Mouse (Mus musculus) neural tube, embryonic 10.5 days (tissue): ENCODE results near the gene Micu1.

Experiments
- DNase-seq: peaks from one replicate; pipeline ENCODE4 v3.0.0-alpha.2; 2017; ENCODE audit warnings: low spot score; ENCODE audit errors: extremely low spot score

Gene Micu1

DNA sequence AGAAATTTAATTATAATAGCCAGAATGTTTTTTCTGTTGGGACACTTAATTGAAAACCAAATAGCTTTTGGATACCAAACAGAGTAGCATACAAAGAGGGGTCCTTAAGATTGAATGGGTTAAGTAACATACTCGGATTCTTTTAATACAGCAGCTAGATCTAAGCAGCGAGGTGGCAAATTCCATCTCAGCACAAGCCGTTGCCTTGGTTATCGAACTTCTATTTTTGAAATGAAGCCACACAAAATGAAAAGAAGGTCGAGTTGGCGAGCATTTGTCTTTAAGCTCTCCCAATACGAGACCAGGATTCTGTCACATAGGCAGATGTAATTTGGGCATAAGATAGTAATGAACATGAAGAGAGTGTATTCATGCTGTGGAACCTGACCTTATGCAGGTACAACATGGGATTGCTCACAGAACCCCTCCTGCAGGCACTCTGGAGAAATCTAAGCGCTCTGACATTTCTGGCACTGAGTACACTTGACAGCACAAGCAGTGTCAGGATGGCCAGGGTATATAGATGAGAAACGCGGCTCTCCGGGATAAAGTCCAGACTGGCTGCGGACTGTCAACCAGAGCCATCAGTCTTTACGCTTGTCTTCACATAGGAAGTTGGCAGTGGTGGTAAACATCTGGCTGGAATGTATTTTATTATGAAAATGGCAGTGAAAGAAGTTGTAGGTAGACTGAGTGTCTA is 71.3 kb downstream of the Micu1 start:
- DNase-seq = no peak

DNA sequence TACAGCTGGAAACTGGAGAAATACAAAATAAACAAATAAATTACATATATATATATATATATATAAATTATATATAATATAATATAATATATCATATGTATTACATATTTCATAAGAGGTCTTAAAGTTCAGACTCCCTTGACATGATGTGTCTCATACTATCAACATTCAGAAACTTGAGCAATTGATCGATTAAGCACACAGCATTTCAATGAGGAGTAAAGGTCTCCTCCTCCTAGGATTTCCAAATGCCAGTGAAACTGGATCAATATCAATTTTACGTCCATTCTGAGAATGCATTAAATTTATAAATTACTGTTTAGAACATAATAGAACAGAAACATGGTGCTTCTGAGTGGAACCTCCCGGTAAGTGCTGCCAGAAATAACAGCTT is 71.9 kb downstream of the Micu1 start:
- DNase-seq = no peak

DNA sequence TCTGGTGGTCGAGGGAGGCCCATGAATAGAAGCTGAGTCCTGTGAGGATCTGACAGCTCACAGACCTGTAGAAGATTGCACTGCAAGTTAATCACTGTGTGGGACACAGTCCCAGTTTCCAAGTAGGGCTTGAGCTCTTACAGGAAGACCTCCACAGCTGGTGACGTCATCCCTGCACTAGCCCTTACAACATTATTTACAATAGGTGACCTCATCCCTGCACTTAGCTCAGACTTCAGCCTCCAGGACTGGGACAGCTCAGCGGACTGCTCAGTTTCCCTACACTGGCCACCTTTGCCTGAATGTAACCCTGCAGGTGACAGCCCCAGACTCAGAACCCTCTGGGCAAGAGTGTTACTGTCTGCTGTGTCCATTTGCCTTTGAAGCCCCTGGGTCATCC is 75.0 kb downstream of the Micu1 start:
- no peak for DNase-seq

DNA sequence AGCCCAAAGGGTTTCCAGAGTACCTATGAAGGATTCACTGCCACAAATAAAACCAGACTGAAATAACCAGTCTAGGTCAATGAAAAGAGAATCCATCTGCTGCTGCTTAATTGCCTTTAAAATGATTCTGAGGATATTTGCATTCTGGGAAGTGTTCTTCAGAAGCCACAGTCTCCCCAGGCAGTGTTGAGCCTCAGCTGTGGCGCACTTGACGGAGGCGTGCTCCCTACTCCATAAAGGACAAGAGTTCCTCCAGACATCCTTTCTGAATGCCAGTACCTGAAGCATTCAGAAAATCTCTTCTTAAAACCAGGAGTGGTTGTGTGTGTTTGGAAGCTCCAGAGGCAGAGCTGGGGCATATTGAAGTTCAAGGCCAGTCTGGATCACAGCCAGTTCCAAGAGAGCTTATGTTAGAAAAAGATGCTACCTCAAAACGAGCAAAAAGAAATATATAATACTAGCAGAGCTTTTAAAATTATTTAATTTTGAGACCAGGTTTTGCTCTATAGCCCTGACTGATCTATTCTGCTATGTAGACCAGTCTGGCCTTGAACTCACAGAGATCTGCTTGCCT is 75.9 kb downstream of the Micu1 start:
- DNase-seq = no peak

DNA sequence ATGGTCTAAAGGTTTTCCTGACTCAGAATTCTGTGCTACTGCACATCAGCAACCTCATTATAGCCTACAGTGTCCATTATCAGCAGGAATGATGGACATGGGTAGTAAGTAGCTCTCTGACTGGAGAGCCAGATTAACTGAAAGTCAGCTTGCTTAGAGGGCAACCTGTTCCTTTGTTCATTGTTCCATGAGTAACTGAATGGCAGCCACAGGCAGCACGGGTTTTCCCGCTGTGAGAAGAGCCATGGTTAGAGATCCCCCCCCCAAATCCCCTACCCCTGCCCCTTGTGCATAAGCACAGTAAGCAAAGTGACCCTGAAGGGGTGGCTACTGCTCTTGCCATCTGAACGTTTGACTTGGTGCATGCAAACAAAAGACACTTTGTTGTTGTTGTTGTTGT is 78.4 kb downstream of the Micu1 start:
- no peak for DNase-seq

DNA sequence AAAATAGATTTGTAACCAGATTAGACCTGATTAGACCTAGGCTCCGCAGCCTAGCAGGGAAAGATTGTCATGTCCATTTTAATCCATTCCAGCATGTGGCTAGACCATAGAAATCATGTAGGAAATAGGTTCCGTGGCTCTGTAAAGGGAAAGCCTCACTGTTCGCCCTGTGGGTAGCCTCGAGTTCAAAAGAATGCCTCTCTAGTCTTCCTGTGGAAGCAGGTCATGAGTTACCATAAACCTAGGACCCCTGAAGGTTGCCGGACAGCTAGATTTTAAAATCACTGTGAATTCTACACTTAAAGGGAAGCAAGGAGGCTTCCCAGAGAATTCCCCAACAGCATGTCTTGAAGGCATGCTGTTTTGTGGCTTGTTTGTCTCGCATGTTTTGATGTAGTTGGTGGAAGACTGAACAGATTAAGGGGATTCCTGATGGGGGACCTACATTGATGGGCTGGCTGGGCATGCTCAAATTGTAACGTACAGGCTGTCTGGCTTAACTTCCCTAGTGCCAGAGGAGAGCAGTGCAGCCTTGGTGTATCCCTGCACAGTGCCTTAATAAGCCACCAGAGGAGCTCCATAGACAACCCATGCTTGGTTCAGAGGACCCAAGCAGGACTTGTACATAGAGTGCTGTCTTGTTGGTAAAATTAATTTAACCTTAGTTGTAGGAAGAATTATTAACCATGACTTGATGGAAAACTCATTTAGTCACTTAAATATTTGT is 79.1 kb downstream of the Micu1 start:
- DNase-seq = no peak

DNA sequence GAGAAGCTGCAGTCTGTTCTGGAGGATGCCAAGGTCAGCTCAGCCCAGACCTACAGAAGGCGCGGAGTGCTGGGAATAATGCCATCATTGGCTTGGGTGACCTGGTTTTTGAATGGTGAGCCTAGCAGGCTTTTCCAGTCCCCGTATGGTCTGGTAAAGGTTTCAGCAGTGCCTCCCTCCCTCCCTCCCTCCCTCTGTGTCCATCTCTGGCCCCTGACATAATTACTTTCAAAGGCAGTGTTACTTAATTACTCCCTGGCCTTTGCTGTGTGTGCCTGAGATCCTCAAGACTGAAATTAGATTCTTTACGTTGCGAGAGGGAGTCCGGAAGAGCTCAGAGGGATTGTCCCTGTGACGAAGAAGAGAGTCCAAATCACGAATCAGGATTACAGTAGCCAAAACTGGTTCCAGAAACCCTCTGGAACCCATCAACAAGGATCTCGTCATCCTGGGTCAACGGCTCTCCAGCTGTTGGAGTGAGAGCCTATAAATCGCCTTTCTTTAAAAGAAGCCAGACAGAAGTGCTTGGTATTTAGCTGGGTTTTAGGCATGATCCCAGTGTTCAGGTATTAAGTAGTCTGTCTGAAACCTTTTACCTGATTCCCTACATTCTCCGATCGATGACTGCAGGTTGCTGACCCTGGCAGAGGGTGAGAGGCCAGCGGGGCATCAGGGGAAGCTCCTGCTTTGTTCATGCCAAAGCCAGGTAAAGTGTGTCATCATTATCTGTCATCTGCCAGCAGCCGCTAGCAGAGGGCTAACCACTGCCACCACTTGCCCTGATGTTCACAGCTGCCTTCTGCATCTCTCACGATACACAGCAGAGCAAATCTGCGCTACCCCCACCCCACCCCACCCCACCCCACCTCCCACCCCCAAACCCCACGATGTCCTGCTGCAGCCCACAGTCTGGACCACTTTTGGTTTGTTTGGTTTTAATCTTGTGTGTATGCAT is 82.7 kb downstream of the Micu1 start:
- no peak for DNase-seq

DNA sequence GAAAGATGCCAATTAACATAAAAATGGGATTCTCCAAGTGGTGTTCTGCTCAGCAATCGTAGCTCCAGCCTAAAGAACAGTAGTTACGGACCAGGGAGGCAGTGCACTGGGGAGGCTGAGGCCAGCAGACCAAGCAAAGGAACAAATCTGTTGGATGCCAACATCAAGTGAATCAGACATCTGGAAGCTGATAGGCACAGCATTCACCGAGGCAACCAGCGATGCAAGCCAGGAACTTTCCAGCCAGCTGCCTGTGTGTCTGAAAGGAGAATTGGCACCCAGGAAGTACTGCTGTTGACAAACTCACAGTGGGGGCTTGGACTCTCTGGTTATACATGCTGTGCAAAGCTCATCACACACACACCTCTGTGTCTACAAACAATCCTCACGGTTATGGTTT is 84.0 kb downstream of the Micu1 start:
- no peak for DNase-seq

DNA sequence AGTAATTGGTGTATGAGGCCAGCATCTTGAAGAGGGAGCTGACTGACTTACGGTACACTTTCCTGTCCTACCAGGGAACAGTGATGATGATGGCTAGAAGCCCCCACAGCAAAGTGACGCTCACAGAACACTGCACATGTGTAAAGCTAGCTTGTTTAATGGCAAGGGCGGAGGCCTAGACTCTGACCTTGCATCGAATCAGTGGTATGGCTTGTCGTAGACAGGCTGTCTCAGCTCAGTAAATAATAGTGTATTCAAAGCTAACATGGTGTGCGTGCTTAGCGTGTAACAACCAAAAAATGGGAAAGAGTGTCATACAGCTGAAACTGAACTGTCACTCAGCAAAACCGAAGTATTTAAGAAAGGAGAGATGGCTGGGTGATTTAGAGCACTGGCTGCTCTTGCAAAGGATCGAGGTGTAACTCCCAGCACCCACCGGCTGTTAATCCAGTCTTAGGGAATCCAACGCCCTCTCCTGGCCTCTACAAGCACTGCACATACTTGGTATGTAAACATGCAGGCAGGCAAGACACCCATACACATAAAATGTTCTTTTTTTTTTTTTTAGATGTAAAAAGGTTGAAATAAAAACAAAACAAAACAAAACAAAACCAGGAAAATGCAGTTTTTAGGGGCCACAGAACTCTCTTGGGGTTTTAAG is 85.0 kb downstream of the Micu1 start:
- no peak for DNase-seq

DNA sequence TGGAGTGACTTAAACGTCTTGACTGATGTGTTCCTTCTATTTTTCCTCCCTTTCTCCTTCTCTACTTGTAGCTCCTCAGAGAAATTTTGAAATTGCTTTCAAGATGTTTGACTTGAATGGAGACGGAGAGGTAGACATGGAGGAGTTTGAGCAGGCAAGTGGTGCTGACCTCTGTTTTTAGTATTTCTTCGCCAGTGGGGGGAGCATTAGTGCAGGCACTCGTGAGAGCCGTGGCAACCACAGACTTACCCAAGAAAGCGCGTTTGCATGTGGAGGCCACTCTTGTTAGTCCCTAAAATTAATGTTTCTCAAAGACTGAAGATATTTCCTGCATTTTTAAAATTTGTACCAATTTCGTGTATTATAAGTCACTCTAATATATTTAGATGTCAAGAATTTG is 85.6 kb downstream of the Micu1 start:
- no peak for DNase-seq

DNA sequence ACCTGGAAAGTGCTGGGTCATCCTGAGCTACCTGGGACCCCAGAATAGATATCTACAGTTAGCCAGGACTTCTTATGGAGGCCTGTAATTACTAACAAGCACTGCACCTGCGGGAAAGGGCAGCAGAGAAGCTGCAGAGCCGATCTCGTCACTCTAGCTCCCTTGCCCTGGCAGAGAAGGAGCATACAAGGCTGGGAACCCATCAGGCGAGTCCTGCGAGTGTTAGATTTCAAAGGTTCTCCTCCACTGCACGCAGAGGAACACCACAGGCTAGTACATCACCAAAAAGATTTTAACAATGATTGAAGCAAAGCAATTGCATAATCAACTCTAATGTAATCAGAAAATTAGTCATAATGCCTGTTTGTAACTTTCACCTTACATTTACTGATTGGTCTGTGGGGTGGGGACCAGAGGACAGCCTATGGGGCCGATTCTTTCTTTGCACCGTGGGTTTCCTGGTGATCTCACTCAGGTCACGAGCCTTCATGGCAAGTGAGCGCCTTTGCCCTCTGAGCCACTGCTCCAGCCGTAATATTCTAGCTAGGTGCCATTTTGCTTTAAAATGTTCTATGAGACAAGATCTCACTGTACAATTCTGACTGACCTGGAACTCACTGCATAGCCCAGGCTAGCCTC is 88.1 kb downstream of the Micu1 start:
- no peak for DNase-seq

DNA sequence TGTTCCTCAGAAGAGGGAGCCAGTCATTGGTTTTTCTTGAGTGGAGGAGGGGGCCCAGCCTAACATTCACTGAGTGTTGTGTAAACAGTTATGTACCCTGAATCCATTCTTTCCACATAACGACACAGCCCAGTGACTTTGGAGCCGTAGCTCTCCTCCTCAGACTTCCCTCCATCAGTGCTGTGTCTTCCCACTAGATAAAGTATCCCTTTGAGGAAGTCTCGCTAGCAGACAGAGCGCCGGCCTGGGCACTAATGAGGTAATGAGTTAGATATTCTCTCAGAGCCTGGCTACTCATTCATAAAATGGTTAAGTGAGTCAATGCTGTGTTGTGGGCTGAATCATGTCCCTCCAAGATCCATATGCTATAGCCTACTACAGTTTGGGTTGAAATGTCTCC is 89.6 kb downstream of the Micu1 start:
- DNase-seq = no peak

DNA sequence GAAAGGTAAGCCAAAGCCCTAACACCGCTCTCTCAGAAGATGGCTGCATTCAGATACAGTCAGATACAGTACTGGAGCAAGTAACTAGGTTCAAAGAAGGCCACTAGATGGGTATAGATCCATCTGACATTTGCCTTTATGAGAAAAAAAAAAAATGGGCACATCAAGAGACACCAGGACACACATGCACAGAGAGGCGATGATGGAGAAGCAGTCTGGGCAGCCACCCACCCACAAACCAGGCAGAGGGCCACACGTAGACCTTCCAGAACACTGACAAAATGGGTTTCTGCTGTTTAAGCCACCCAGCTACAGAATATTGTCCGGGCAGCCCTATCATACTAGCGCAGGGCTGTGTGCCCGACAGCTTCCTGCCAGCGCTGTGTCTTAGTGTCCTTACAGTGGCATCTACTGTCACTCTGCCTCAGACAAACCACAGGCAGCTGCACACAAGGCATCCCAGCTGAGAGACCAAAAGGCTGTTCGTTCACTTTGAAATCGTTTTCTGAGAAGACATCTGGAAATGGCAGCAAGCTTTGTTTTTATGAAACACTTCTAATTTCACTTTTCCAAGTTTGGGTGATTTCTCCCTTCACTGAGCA is 90.4 kb downstream of the Micu1 start:
- no peak for DNase-seq

DNA sequence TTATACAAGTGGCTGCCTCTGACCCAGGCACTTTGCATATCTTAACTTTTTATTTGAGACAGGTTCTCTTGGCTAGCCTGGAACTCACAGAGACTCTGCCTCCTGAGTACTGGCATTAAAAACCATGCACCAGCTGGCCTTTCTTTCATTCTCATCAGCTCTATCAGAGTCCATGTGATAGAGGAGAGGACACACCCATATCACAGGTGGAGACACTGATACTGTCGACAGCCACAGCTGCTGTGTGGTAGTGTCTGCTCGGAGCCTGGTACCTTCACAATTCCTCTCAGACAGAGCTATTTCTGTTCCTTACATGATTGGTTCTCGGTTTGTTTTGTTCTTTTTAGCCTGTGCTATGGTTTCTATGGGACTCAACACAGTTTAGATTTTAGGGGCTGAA is 91.2 kb downstream of the Micu1 start:
- DNase-seq = no peak

DNA sequence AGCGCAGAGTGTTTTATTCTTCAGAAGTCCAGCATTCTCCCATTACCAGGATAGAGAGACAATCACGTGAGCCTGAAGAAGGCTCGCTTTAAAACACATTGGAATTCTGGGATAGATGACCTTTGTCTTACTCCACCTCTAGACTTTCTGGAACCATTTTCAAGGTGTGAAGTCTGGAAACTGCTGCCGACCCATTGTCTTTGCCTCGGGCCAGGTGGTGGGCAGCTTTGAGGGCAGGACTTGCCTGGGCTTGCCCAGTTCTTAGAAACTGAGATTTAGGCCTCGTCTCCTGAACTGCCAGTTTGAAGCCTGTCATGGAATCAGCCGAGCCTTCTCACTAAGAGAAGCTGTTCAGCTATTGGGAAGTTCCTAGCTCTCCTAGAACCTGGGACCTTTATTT is 92.8 kb downstream of the Micu1 start:
- no peak for DNase-seq

DNA sequence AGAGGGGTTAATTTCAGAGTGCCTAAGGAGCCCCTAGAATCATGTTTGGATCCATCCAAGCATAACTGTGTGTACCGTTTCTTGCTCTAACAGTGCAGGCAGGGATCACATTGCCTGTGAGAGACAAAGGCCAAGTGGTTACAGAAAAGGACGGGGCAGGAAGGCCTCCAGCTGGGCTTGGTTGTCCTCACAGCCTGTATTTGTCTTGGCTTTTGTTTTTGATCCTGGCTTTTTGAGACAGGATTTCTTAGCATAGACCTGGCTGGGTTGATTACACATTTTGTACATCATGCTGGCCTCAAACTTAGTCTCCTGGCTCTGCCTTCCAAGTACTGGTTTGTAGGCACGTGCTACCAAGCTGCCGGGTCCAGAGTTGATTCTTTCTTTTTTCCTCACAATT is 93.6 kb downstream of the Micu1 start:
- no peak for DNase-seq

DNA sequence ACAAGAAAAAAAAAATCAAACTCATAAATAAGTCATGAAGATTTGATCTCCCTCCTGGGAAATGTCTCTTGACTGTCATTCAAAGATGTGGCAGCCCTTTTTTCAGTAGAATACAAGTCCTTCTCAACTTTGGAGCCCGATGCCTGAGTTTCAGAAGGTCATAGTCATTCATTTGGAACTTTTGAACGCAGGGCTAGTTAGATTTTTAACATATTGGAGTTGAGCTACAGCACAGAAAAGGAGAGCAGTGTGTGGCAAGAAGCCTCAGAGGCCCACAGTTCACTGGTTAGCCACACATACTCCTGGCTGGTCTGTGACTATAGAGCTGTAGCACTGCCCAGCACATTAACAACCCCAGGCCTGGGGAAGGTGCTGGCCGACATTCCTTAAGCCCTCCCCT is 96.1 kb downstream of the Micu1 start:
- no peak for DNase-seq

DNA sequence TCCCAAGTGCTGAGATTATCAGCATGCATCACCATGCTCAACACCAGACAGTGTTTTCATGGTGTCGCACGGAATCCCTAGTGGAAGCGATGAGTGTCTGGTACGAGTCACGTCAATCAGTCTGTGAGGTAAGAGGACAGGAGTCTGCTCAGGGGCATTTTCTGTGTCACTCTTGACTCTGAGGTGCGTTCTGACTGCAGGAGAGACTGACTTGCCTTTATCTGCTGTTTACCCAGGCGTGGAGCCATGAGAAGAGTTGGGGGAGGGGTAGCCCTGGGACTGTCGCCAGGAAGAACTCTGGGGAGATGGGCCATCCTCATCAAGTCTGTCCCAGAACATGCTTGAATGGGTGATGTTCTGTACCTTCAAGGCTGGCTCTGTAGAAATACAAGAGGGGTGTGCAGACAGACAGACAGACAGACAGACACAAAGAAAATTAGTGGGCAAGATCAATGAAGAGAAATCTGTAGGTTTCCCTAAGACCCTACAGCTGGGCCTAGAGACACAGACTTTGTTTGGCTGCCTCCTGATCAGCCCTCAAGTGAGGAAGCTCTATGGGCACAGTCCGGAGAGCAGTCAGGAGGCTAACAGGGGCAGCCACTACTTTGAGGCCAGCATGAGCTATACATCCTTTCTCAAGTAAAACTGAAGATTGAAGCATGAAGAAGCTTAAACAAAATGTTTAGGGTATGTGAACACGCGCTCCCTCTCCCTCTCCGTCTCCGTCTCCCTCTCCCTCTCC is 97.2 kb downstream of the Micu1 start:
- DNase-seq = no peak

DNA sequence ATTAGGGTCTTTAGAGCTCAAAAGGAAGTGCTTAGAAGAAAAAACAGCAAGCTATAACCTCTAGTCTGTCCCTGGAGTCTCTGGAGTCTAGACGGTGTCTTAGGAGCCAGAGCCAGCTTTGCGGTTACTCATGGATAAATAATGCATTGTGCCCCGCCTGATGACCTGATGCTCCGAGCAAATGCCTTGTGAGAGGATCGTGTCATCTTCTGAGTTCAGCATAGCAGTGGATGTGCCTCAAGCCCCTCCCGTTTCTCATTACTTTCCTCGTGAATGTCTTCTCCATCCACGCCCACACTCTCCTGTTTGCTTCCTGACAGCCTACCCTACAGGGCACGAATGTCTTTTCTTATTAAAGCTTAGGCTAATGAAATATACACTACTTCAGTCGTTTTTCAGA is 97.9 kb downstream of the Micu1 start:
- no peak for DNase-seq
